Mouse (Mus musculus) WW6 (cell line): ENCODE measurements around the gene Adcy10.

Source experiments
- DNase-seq: peaks from one replicate; pipeline ENCODE4 v3.0.0-alpha.2; 2013; ENCODE audit warnings: low read depth, low spot score

Gene Adcy10

DNA sequence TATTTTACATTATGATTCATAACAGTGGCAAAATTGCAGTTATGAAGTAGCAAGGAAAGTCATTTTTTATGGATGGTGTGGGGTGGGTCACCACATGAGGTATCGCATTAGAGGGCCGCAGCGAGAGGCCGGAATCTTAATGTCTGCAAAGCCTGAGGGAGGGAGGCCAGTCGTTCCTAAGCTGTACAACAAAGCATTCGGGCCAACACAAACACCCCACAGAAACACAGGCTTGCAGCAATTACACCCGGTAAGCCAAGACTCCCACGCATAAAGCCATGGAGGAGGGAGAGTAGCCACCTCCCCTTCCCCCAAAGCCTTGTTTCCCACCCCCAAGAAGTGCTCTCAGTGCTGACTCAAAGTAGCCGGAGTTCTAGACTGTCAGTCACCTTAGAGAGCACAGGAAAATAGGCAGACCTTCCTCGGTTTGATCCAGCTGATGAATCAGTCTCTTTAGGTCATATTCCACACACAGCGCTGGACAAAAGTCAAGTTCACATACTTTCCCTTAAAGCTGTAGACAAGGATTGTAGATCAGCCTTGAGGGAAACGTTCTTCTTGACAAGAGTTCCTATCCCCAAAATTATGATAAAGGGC, 51.2 kb downstream of the Adcy10 start:
- no peak for DNase-seq

DNA sequence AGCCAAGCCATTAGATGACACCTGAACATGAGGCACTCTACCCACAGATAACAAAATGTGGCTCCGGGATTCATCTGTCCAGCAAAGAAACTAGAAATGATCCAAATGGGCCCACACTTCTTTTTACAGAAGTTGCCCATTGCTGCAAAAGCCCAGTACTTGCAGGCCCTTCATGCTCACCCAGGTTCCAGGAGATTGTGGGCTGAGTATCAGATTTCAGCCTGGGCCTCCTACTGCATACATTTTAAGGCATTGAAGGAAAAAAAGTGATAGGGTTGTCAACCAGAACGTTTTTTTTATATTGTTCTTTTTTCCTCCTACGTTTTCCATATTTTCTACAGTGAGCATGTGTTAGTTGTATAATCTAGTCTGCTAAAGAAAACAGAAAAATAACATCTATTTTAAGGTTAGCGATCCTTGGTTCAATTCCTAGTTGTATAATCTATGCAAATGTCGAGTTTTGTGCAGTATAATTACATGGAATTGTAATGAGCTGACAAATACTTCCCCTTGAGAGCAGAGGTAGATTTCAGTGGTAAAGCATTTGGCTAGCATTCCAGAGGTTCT, 52.3 kb downstream of the Adcy10 start:
- DNase-seq: no peak

DNA sequence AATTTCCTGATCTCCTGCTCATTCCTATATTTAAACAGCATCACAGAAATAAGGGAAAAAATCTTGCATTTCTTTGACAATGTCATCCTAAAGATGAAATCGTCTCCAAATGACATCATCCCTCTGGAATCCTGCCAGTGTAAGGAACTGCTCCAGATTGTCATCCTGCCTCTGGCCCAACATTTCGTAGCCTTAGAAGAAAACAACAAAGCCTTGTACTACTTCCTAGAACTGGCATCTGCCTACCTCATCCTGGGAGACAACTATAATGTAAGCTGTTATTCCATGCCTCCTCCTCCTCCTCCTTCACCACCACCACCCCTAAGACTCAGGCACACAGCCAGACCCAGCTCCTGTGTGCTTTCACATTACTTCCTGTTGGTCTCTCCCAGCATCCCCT, 71.7 kb downstream of the Adcy10 start:
- DNase-seq: no peak

GRCm38 (mm10) chr1:165559073-165559472, 74.1 kb downstream of the Adcy10 start:
- DNase-seq: no peak

DNA sequence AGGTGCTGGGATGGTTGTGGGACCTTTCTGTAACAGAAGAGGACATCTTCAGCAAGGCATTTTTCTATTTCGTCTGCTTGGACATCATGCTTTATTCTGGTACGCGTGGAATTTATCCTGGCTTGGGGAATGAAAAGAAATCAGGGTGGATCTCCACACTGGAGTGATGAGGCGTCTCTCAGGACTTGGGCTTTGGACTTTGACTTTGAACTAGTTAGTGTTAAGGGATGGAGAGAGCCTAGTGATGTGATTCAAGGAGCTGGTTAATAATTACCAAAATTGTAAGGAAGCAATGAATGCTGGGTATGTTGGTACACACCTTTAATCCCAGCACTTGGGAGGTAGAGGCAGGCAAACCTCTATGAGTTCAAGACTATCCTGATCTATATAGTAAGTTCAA, 80.3 kb downstream of the Adcy10 start:
- no peak for DNase-seq

DNA sequence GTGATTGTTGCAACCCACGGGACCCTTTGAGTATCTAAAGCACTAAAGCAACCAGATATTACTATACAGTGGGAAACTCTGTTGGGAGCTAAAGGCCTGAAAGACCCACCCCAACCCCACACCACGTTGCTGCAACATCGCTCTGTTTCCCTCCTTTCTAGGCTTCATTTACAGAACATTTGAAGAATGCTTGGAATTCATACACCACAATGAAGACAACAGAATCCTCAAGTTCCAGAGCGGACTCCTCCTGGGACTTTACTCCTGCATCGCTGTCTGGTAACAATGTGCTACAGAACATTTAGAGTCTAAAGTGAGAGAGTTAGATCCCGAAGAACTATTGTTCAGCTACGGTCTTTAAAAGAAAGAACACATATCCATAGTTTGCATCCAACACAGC, 82.5 kb downstream of the Adcy10 start:
- no peak for DNase-seq

DNA sequence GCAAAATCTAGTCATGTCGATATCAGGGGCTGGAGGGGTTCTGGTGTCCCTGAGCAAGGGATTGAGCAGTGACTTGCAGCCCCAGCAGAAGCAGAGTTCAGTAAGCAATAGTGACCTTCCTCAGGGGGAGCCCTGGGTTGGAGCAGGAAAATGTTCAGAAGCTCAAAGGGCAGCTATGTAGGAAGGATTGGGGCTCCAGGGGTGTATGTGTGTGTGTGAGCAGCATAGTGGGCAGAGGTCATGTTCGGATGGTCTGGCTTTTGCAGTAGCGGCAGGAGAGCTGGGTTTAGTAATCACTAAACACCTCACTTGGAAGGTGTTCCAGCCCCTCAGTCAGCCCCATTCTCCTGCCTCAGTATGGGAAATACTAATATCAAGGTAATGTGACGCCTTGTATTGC, 91.0 kb downstream of the Adcy10 start:
- no peak for DNase-seq

DNA sequence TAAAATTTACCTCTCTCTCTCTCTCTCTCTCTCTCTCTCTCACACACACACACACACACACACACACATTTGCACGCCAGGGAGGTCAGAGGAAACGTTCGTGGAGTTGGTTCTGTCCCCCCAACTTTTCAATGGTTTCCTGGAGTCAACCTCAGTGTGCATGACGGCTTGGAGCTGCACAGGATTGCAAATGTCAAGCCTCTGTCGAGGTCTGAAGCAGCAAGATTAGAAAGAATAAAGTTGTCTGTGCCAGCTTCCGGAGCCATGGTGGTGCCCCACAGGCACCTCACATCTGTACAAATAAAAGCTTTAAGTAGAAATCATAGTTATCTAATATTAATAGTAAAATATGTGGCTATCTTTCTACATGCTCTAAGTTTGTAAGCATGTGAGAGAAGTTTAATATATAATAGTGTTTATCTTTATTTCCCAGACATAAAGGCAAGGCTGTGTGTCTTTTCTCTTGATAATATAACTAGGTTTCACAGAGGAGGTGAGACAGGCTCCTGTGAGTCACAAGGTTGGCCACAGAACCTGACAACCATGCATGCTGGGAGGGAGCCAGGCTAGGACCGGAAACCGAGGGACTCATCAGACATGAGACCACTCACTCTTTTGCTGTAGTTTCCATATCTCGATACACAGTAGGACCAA, 91.6 kb downstream of the Adcy10 start:
- no peak for DNase-seq

DNA sequence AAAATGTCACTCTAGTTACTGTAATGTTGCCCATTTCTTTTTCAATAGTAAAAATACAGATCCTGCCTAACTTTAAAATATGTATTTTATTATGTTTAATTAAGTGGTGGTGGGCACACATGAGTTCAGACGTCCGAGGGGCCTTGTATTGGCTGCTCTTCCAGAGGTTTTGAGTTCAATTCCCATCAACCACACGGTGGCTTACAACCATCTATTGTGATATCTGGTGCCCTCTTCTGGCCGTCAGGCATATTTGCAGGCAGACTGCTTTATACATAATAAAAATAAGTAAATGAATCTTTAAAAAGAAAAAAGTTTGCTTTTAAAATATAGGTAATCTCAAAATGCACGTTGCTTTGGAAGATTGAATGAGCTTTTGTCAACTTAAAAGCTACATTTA, 94.3 kb downstream of the Adcy10 start:
- peak; percentile 26 for DNase-seq

DNA sequence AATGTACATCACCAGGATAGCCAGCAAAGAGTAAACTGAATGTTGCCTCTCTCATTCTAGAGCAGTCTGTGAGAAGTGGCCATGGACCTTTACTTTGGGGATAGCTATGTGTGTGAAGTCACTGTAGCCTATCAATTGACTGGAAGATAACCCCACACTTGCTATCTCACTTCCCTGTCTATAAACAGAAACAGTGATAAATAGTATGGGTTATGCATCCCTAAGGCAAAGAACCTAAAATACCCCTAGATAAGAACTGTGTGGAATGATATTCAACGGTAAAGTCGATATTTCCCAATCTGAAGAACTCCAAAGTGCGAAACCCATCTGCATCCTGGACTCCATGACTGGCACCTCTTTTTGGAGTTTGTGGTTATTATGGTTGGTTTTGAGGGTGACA, 96.3 kb downstream of the Adcy10 start:
- DNase-seq: no peak

DNA sequence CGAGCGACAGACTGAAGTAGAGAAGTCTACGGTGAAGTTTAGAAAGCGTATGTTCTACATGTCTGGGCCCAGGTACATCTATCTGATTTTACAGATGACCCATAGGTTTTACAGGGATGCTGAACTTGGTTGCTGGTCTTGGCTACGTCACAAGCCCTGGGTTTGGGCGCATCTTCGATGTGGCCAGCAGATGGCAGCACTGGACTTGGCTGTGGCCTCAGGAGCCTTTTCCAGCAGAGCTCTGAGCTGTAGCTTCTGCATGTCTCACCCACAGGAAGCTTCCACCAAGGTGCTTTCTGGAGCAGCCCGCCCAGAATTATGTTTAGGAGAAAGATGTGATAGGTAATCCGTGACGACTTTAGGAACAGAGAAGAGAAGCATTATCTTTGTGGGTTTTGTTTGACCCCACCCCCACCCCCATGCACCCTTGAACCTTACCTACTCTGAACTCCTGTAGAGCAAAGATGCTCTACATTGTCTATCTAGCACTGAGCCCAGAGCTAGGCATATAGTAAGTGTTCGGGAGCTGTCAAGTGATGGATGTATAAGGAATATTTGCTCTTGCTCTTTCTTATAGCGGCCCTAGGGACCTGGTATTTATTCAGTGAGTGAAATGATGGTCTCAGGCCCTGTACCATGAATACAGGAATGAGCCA, 98.7 kb downstream of the Adcy10 start:
- peak; percentile 61 for DNase-seq

GRCm38 (mm10) chr1:165585389-165586104, 100.6 kb downstream of the Adcy10 start:
- no peak for DNase-seq

DNA sequence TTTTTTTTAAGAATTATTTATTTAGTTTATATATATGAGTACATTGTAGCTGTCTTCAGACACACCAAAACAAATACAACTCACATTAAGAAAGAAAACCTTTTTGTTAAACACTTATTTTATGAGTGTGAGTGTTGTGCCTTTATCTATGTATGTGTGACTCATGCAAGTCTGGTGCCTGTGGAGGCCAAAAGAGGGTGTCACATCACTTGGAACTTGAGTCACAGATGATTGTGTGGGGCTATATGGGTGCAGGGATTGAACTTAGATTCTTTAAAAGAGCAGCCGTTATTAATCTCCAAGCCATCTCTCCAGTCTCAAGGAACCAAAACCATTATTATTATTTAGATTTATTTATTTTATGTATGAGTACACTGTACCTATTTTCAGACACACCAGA, 101.4 kb downstream of the Adcy10 start:
- DNase-seq: no peak

- no peak for DNase-seq
Measured at GRCm38 (mm10) chr1:165587845-165588244, 102.9 kb downstream of the Adcy10 start.

DNA sequence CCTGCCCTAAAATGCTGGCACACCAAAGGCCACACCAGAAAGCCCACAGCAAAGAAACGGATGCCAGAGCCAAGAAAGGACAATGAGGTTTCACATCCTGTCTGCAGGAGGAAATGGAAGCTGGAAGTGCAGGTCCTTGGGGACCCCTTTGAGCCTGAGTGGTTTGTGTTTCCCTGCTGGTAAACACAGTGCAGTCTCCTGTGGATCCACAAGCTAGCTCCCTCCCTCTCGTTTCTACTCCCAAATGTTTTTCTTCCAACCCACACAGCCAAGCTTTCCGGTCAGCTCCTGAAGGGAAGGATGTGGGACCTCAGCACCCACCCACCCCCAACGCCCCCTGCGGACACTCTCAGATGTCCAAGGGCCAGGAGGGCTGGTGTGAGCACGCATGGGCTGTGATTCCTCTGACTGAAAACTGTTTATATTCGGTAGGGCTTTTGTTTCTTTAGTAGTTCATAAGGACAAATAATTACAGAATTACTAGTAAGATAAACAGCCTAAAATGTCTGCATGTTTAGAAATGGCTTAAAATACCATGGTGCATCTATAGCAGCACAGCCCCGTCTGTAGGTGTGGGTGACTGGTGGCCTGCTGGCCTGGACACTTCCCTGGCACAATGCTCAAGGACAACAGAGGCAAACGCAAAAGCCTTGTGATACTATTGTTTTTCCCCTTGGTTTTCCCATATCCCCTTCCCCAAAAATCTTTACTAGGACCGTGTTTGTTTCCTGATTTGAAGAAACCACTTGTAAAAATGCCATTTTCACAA, 104.5 kb downstream of the Adcy10 start:
- DNase-seq: no peak

- DNase-seq: no peak
Measured at GRCm38 (mm10) chr1:165590760-165591159, 105.8 kb downstream of the Adcy10 start.

DNA sequence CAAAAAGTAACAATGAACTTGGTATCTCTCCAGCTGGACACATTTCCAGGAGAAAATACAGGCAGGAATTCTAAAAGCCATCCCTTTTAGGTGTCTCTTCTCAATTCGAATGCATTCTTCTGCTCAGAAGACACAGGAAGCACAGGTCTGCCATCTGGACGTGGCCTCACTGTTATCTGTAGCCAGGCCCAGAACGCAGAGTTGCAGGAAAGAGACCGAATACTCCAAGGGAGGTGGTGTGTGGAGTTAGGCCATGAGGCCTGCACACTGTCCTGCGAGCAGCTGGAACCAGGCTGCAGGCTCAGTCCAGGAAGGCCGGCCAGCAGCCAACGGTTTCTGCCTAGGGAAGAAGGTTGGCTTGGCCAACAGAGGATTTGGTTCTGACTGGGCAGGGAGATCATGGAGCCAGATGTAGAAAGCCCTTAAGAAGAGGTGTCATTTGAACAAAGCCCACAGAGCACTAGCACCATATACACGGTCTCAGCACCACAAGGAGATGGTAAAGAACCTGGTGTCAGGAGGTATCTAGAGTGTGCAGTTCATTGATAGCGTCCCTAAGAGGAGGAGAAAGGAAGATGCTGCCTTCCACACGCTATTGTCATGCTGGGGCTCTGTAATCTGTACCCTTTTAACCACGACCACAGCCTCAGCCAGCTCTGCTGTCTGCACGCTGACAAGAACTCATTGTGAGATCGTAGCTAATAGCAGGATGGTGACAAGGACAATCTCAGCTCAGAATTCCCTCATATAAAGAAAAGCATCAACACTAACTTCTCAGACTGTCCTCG, 107.5 kb downstream of the Adcy10 start:
- DNase-seq: no peak

GRCm38 (mm10) chr1:165594699-165595421, 109.9 kb downstream of the Adcy10 start:
- DNase-seq: no peak

GRCm38 (mm10) chr1:165601775-165602280, 116.8 kb downstream of the Adcy10 start:
- DNase-seq: no peak

DNA sequence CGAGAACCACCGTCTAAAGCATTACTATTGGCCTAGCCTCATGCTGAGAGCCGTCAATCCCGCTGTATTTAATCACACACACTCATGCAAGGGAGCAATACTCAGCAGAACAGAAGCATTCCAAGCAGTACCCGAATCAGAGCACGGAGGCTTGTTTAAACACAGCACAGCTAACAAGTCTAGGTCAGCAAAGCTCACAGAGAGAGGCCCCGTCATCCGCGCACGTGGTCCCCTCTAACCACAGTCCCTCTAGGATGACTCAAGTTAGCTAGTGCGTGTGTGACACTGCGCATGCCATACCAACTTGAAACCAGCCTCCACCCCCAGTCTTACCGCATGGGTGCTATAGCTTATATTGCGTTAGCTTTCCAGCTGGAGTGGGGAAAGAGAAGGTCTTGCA, 118.2 kb downstream of the Adcy10 start:
- no peak for DNase-seq
